Mouse (Mus musculus) adrenal gland, adult 18-20 months (tissue): Measurements from ENCODE around the gene Hexdc. TPM values are rescaled to one million over a fixed set of nuclear protein-coding genes. Genes with fewer than 3 reads are reported as not detected.

ENCODE experiments used
- total RNA-seq, 2 experiments: library from RNA; stranded (reverse); gene quantifications; 1 replicate in 1 of 2; 2 replicates in 1 of 2; pipeline ENCODE4 v1.2.3; 2021

Gene Hexdc
- total RNA-seq, 2 experiments from 2014 or later, result 9.0 to 10.1 TPM

Other genes with a start within 250 kb of the Hexdc start
- gene Csnk1d, start 213.1 kb upstream of the Hexdc start, total RNA-seq, result 100 to 1,000 TPM; 108 to 127 TPM
- gene Cd7, start 165.0 kb upstream of the Hexdc start, total RNA-seq, result 1 to 10 TPM in 1 of 2 experiments, under 1 TPM in 1; 0.43 to 1.3 TPM
- gene Sectm1b, start 140.9 kb upstream of the Hexdc start, total RNA-seq, result under 1 TPM in 1 of 2 experiments, not detected in 1; 0.27 TPM
- under 1 TPM in 1 of 2 experiments, not detected in 1; 0.30 TPM for gene Sectm1a, start 123.2 kb upstream of the Hexdc start, total RNA-seq
- gene Tex19.2, start 85.8 kb upstream of the Hexdc start, total RNA-seq, result not detected
- gene Tex19.1, start 58.3 kb upstream of the Hexdc start, total RNA-seq, result not detected
- not detected for gene Uts2r, start 44.2 kb upstream of the Hexdc start, total RNA-seq
- 10 to 100 TPM; 24.1 to 27.0 TPM for gene Ogfod3, start 278 bp downstream of the Hexdc start, total RNA-seq
- 10 to 100 TPM; 21.7 to 25.2 TPM for gene Cybc1, start 24.9 kb downstream of the Hexdc start, total RNA-seq
- gene Narf, start 32.8 kb downstream of the Hexdc start, total RNA-seq, result 10 to 100 TPM; 14.4 to 15.2 TPM
- gene Foxk2, start 55.6 kb downstream of the Hexdc start, total RNA-seq, result 10 to 100 TPM; 41.6 to 45.5 TPM
- gene Wdr45b, start 150.0 kb downstream of the Hexdc start, total RNA-seq, result 10 to 100 TPM; 58.3 to 60.6 TPM
- 1 to 10 TPM; 5.4 to 6.0 TPM for gene Rab40b, start 183.8 kb downstream of the Hexdc start, total RNA-seq
- 10 to 100 TPM; 17.3 to 21.8 TPM for gene Fn3krp, start 217.0 kb downstream of the Hexdc start, total RNA-seq
- 10 to 100 TPM in 1 of 2 experiments, 1 to 10 TPM in 1; 9.5 to 15.8 TPM for gene Fn3k, start 230.5 kb downstream of the Hexdc start, total RNA-seq
- 10 to 100 TPM; 27.9 to 36.7 TPM for gene Tbcd, start 247.5 kb downstream of the Hexdc start, total RNA-seq